Mouse (Mus musculus): ENCODE data around the gene Wdr75.

DNA sequence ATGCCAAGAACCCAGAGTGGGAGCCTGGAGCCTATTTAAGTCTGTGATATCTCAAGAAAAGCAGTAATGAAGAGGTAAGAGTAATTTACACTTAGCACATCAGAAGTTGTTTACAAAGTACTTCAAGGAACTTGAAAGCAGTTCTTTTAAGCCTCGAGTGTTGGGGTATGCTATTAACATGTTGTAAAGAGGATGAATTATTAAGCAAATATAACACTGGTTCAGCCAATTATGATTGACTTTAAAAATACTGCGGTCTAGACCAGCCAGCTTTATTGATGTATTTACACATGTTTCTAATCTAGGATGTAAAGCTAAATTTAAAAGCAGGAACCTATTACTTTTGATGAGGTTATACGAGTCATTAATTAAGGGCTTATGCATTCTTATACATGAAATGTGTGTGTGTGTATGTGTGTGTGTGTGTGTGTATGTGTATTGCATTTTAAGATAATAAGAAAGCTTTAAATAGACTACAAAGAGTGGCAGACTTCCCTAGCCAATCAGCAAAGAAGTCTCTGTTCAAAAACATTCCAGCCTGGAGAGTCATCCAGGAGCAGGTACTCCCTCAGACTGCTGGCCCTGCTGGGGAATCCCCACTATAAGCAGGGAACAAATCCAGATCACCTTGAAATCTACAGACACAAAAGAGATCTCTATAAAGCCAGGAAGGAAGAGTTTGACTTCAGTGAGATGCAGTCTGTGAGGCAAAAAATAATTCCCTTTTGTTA lies 71.5 kb downstream of the Wdr75 start:
- no peak for TF ChIP-seq POLR2AphosphoS5 (IDR thresholded peaks at IDR 0.05; ENCODE audit: insufficient replicate concordance, low read depth, low read length)
- no peak for TF ChIP-seq CTCF (IDR thresholded peaks at IDR 0.05; ENCODE audit: low read depth, low read length)
- no peak for TF ChIP-seq GATA1 (IDR thresholded peaks at IDR 0.05; ENCODE audit: borderline replicate concordance, low read length)
- no peak for TF ChIP-seq TAL1 (conservative IDR thresholded peaks at IDR 0.05; ENCODE audit: low read depth, low read length)
